Mouse (Mus musculus) hindbrain, embryonic 14.5 days (tissue): ENCODE results near the gene Tox3. TPM values are rescaled to one million over a fixed set of nuclear protein-coding genes. Genes with fewer than 3 reads are reported as not detected.
A peak's percentile ranks its signal among the peaks of the same experiment; 100 is the strongest.

Source experiments
- ATAC-seq: fragments of 200-750 bp; cut with Nextera tagmentation; 2 replicates; pipeline ENCODE4 v1.8.0; 2017; ENCODE audit warnings: moderate number of reproducible peaks, mild to moderate bottlenecking, moderate TSS enrichment, moderate library complexity; ENCODE audit not compliant: low FRiP score
- DNase-seq: peaks from one replicate; pipeline ENCODE4 v3.0.0-alpha.2; 2015; ENCODE audit warnings: low spot score
- H3K27ac ChIP-seq: fragments of 300-500 bp; sonication (generic); 2 replicates; pipeline ENCODE4 v1.5.1; 2014; ENCODE audit warnings: mild to moderate bottlenecking, moderate library complexity
- H3K27me3 ChIP-seq: fragments of 300-500 bp; sonication (generic); 2 replicates; pipeline ENCODE4 v1.6.1; 2014; ENCODE audit warnings: mild to moderate bottlenecking, low read length, mixed read lengths; ENCODE audit not compliant: control insufficient read depth, insufficient read depth
- H3K36me3 ChIP-seq: fragments of 300-500 bp; sonication (generic); replicated peaks from 2 replicates; pipeline ENCODE4 v1.6.1; 2014; ENCODE audit not compliant: control insufficient read depth, insufficient read depth
- H3K4me1 ChIP-seq: fragments of 300-500 bp; sonication (generic); replicated peaks from 2 replicates; pipeline ENCODE4 v1.6.1; 2014; ENCODE audit warnings: antibody characterized with exemption, low read length, mixed read lengths; ENCODE audit not compliant: control insufficient read depth, insufficient read depth
- H3K4me2 ChIP-seq: fragments of 300-500 bp; sonication (generic); replicated peaks from 2 replicates; pipeline ENCODE4 v1.6.1; 2014; ENCODE audit warnings: mild to moderate bottlenecking, moderate library complexity
- H3K4me3 ChIP-seq: fragments of 300-500 bp; sonication (generic); replicated peaks from 2 replicates; pipeline ENCODE4 v1.5.1; 2014; ENCODE audit warnings: mild to moderate bottlenecking, low read length
- H3K9ac ChIP-seq: fragments of 300-500 bp; sonication (generic); 2 replicates; pipeline ENCODE4 v1.6.1; 2014
- H3K9me3 ChIP-seq: fragments of 300-500 bp; sonication (generic); 2 replicates; pipeline ENCODE4 v1.6.1; 2016; ENCODE audit warnings: low read length; ENCODE audit not compliant: control insufficient read depth
- whole genome bisulfite sequencing: fragments of 180-500 bp; shearing (Covaris S2); extraction: QIAGEN DNeasy Blood & Tissue Kit; methylation state at CpG from one replicate; pipeline ENCODE4 v1.1.7; 2014; 5-methylcytosine and 5-hydroxymethylcytosine counted together
- polyA plus RNA-seq: library from polyadenylated mRNA; unstranded; fragments of >200 nt; fragmentation: Nextera tagmentation; extraction: Ambion mirVana; gene quantifications from 2 replicates; pipeline ENCODE4 v1.2.1, GENCODE M21; 2014

The Tox3 gene
- polyA plus RNA-seq, 1 experiment from 2014 or later: 28.4 TPM

DNA sequence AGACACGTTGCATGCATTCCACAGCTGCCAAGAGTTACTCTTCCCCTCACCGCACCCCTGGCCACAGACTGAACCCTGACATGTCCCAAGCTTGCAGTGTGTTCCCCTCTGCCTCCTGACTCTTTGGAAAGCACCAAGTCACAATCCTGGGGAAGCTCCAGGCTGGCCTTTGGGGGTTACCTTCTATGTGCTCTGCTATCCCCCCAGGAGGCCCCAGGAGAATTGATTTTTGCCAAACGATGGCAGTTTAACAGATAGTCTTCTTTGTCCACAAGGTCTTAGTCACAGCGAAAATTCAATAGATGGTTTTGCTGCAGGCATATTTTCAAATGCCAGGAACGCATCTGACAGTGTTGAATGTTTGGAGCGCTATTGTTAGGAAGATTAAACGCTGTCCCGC, 115.6 kb downstream of the Tox3 start:
- Histone ChIP-seq H3K9ac (no peak overlapping the region), H3K4me3 (no peak overlapping the region), H3K27me3 (no peaks in the 10 kb centered on the region), H3K9me3 (no peaks in the 10 kb centered on the region), H3K27ac (no peak overlapping the region), H3K4me2 (no peak overlapping the region), H3K36me3 (no peaks in the 10 kb centered on the region), H3K4me1 (no peaks in the 10 kb centered on the region)
- 40% methylated on average over 8 of the region's 8 CpGs for WGBS
- DNase-seq (no peak), ATAC-seq (no peak)

DNA sequence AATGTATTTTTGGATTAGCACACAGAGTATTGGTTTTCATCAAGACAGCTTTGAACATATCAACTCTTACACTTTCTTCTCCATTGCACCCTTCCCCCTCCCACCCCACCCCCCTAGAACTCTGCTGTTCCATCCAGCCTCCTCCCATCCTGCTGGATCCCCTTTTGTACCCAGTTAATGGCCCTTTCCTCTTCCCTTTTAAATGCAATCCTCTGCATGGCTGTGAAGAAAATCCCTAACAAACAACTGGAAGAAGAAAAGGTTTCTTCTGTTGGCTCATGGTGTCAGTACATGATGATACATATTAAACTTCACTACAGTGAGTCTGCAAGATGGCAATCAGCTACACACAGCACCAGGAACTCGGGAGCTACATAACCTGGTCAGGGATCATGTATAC, 124.0 kb downstream of the Tox3 start:
- no peak for DNase-seq
- H3K9me3 ChIP-seq: no peaks in the 10 kb centered on the region
- 83% methylated on average over 1 of the region's 1 CpGs for WGBS
- no peaks in the 10 kb centered on the region for H3K36me3 ChIP-seq
- no peak overlapping the region for H3K4me2 ChIP-seq
- H3K27me3 ChIP-seq: no peaks in the 10 kb centered on the region
- H3K4me3 ChIP-seq: no peak overlapping the region
- H3K27ac ChIP-seq: no peak overlapping the region
- no peak overlapping the region for H3K9ac ChIP-seq
- ATAC-seq: no peak
- H3K4me1 ChIP-seq: no peaks in the 10 kb centered on the region

DNA sequence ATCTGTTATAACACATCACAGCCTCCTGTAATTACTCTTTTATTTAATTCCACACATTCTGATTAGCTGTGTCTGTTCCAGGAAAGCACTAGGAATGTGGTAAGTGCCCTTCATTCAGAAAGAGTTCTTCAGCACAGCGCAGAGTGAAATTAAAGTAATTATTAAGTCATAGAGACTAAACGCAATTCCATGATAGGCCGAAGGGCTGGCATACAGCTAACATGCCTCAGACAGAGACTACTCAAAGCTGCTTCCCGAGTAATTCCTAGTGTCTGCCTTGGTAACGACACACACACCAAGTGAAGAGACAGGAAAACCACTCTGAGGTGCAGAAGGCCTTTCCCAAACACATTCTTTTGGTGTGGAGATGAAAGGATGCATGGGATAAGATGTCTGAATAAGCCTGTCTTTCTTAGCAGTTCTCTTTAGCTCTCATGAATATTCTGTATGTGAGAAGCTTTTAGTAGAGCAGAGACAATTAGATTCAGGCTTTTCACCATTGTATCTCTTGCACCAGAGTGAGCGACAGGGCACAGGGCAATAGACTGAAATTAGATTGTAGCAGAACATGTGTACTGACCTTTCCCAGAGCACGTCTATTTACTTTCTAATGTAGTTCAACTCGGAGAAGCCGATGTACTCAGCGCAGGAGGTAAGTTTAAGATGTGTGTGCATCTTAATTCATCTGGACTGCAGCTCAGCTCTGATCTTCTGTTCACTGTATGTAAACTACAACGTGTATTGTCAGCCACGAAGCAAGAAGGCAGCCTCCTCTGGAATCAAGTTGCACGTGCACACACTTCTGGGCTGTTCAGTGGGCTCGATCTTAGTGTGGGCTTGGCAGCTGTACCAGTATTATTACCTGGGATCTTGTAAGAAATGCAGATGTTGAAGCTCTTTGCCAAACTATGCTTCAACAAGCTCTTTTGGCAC, 138.8 kb downstream of the Tox3 start:
- ATAC-seq (no peak), DNase-seq (no peak)
- no peak overlapping the region for H3K9ac ChIP-seq
- 22% methylated on average over 14 of the region's 14 CpGs for WGBS
- H3K4me3 ChIP-seq: no peak overlapping the region
- H3K27ac ChIP-seq: peak overlapping the region; percentile 9; the same call in 1 of the 2 replicates
- no peaks in the 10 kb centered on the region for H3K9me3 ChIP-seq
- H3K36me3 ChIP-seq: no peaks in the 10 kb centered on the region
- peaks cover 13% of the 10 kb centered on the region for H3K4me1 ChIP-seq
- no peaks in the 10 kb centered on the region for H3K27me3 ChIP-seq
- no peak overlapping the region for H3K4me2 ChIP-seq
